Mouse (Mus musculus): ENCODE measurements around the gene Ndufa8. TPM values are rescaled to one million over a fixed set of nuclear protein-coding genes. Genes with fewer than 3 reads are reported as not detected.

Gene Ndufa8
- total RNA-seq, 2 experiments from 2014 or later = 183 to 205 TPM

DNA sequence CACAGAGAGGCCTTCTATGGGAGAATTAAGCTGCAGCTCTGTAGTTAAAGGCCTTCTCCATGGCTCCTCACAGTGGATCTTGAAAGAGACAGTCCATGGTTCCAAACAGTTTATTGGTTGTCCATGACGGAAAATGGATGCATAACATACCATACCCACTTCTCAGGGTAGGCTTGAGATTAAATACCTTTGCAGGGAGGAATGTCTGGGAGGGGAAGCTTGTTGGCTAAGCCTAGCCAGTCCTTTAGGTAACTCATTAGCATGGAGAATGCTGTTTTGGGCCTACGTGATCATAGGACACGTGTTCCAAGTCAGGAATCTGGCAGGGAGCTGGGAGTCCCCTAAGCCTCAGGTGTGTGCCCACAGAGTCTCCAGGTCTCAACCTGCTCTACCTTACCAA is 56.9 kb downstream of the Ndufa8 start:
- DNase-seq (ENCODE audit: low spot score in 2 of 2) = no peak

Other genes with a start within 250 kb of the Ndufa8 start
- 10 to 100 TPM; 14.5 to 15.2 TPM for gene Ttll11, start 69.5 kb downstream of the Ndufa8 start, total RNA-seq (2021)
- 1 to 10 TPM; 1.8 to 2.5 TPM for gene Morn5, start 52 bp upstream of the Ndufa8 start, total RNA-seq (2021)
- 10 to 100 TPM; 21.7 to 26.5 TPM for gene Lhx6, start 56.0 kb upstream of the Ndufa8 start, total RNA-seq (2021)
- 10 to 100 TPM; 14.4 to 15.0 TPM for gene Mrrf, start 87.0 kb upstream of the Ndufa8 start, total RNA-seq (2021)
- gene Rbm18, start 87.4 kb upstream of the Ndufa8 start, total RNA-seq (2021) = 10 to 100 TPM; 51.5 to 52.6 TPM
- 10 to 100 TPM; 12.7 to 16.0 TPM for gene Ptgs1, start 181.0 kb upstream of the Ndufa8 start, total RNA-seq (2021)

All from layer of hippocampus, postnatal 10 days (tissue).